Mouse (Mus musculus) induced T-regulatory cell, adult 2 months (primary cell): ENCODE data around the gene Fbxo9.
A peak's percentile ranks its signal among the peaks of the same experiment; 100 is the strongest.
"Not testable (repeated sequence)": the region's sequence is repeated elsewhere in the genome, so short reads cannot be mapped to it uniquely, and the experiment has no call there.

ENCODE experiments used
- DNase-seq: peaks from one replicate; pipeline ENCODE4 v3.0.0-alpha.2; 2012; ENCODE audit warnings: low read depth

Fbxo9 gene

GRCm38 (mm10) chr9:78107912-78108795, 711 bp downstream of the Fbxo9 start:
- peak; percentile 91 for DNase-seq

GRCm38 (mm10) chr9:78107582-78107911, 1.3 kb downstream of the Fbxo9 start:
- no peak for DNase-seq

GRCm38 (mm10) chr9:78106821-78107220, 2.0 kb downstream of the Fbxo9 start:
- no peak for DNase-seq

- DNase-seq, result no peak
Measured at GRCm38 (mm10) chr9:78105501-78105932, 3.3 kb downstream of the Fbxo9 start.

GRCm38 (mm10) chr9:78104973-78105372, 3.9 kb downstream of the Fbxo9 start:
- no peak for DNase-seq

- DNase-seq, result no peak
Measured at GRCm38 (mm10) chr9:78103965-78104560, 4.8 kb downstream of the Fbxo9 start.

- DNase-seq, result no peak
Measured at GRCm38 (mm10) chr9:78101431-78101830, 7.4 kb downstream of the Fbxo9 start.

GRCm38 (mm10) chr9:78100956-78101355, 7.9 kb downstream of the Fbxo9 start:
- peak; percentile 21 for DNase-seq

- DNase-seq, result peak; percentile 43
Measured at GRCm38 (mm10) chr9:78096376-78096775, 12.5 kb downstream of the Fbxo9 start.

- no peak for DNase-seq
Measured at GRCm38 (mm10) chr9:78095686-78096085, 13.2 kb downstream of the Fbxo9 start.

GRCm38 (mm10) chr9:78090596-78090995, 18.3 kb downstream of the Fbxo9 start:
- no peak for DNase-seq

GRCm38 (mm10) chr9:78089906-78090305, 19.0 kb downstream of the Fbxo9 start:
- no peak for DNase-seq

GRCm38 (mm10) chr9:78088971-78089370, 19.9 kb downstream of the Fbxo9 start:
- DNase-seq, result no peak

GRCm38 (mm10) chr9:78088521-78088920, 20.3 kb downstream of the Fbxo9 start:
- DNase-seq, result no peak

GRCm38 (mm10) chr9:78087751-78088150, 21.1 kb downstream of the Fbxo9 start:
- no peak for DNase-seq

GRCm38 (mm10) chr9:78085722-78086287, 23.1 kb downstream of the Fbxo9 start:
- no peak for DNase-seq

GRCm38 (mm10) chr9:78084341-78084740, 24.5 kb downstream of the Fbxo9 start:
- no peak for DNase-seq

GRCm38 (mm10) chr9:78081835-78082234, 27.0 kb downstream of the Fbxo9 start:
- DNase-seq, result no peak

- no peak for DNase-seq
Measured at GRCm38 (mm10) chr9:78078240-78078639, 30.6 kb downstream of the Fbxo9 start.

- no peak for DNase-seq
Measured at GRCm38 (mm10) chr9:78075256-78075655, 33.6 kb downstream of the Fbxo9 start.

- DNase-seq, result peak; percentile 51
Measured at GRCm38 (mm10) chr9:78073713-78074340, 35.0 kb downstream of the Fbxo9 start.

- DNase-seq, result not testable (repeated sequence)
Measured at GRCm38 (mm10) chr9:78073291-78073690, 35.6 kb downstream of the Fbxo9 start.

GRCm38 (mm10) chr9:78071626-78072025, 37.2 kb downstream of the Fbxo9 start:
- DNase-seq, result no peak
